Mouse (Mus musculus) WW6 (cell line): ENCODE measurements around the gene Cln5.
A peak's percentile ranks its signal among the peaks of the same experiment; 100 is the strongest.

Experiments
- DNase-seq: peaks from one replicate; pipeline ENCODE4 v3.0.0-alpha.2; 2013; ENCODE audit warnings: low read depth, low spot score

The Cln5 gene

DNA sequence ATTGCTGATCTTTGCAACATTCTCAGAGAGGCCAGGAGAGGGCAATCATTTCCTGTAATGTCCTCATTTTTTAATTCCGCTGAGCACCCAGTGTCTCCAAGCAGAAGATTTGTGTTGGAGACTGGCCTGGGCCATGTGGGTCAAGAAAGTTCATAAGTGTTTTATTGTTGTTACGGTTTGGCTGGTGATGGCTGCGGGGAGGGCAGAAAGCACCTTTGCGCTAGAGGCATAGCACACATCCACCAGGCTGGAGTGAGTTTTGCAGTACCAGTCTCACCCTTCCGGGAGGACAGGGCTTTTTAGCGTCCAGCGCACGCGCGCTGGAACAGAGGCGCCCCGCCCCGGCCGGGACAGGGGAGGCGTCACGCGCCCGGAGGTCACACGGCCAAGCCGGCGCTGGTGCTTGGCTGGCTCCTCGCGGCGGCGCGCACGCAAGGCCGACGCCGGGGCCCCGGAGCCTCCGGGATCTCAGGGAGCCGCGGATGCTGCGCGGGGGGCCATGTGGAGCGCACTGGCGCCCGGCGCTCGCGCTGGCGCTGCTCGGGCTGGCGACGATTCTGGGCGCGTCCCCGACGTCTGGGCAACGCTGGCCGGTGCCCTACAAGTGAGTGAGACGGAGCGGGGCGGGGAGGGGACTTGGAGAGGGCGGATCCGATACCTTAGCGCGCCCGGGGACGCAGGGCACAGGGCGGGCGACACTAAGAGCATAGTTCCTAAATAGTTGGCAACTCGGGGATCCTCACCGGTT lies at the start of gene Cln5:
Gene Cln5, plus strand, starts transcription at position 353 of the 748 bp plus-strand sequence.
- DNase-seq: peak; percentile 82

DNA sequence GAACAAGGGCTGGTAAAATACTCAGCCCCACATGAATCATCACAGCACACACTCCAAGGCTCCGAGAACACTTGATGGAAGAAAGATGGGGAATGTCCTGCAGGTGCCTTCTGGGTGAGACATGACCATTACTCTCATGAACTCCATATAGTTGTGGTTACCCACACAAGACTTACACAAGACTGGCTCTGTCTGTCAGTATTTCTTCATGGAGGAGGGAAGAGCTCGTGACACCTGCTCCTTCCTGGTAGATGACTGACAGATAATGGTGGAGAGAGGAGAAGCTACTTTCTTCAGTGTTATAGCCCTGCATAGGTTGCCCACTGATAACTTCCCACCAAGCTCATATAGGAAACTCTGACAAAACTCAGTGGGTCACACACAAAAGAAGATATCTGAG lies 40.8 kb upstream of the Cln5 start:
- no peak for DNase-seq

DNA sequence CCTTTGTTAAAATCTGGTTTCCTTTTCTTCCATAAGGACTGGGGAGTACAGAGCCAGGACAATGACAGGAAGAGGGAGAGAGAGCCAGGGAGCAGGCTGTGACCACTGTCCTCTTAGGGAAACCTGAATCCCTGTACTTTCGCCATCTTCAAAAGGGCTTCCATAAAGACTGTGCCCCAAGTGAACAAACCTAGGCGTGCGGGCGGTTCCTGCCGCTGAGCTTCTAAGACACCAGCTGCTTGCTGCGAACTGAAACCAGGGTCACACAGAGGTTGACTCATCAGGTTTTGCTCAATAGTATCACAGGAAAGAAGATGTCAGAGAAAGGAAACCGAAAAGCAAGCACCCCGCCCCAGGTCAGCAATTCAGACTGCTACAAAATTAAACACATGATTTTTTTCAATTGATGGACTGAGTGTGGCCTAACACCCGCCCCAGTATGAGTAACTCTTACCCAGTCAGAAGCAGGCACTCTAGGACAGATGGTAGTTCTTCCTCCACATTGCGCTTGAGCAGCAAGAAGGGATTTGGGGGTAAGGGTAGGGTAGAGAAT lies 36.7 kb upstream of the Cln5 start:
- no peak for DNase-seq

DNA sequence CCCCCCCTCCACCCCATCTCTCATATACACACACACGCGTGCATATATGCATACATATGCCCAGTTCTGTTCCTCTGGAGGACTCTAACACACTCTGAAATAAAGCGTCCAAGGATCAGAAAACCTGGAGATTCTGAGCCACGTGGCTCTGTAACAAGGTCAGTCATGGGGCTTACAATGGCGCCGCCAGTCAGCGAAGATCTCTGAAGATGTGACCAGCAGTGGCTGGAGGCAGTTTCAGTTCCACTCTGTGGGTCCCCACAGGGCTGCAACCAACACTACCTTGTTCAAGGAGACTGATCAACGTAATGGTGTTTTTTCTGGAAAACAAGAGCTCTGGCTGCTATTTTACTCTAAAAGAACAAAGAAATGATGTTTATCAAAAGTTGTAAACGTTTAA lies 35.9 kb upstream of the Cln5 start:
- no peak for DNase-seq

DNA sequence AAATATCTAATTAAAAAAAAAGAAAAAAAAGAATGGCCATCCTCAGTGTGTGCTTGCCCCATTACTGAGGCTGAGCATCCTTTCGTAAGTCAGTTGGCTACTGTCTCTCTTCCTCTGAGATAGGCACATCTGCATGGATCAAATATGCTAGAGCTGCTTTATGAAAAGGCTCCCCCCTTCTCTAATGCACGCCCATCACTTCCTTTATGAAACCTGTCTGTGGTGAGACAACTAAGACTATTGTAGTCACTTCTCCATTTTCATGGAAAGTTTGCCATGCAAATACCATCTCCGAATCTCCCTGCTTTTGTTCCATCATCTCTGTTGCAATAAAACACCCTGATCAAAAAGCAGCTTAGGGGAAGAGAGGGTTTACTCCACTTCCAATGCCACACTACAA lies 33.0 kb upstream of the Cln5 start:
- no peak for DNase-seq

DNA sequence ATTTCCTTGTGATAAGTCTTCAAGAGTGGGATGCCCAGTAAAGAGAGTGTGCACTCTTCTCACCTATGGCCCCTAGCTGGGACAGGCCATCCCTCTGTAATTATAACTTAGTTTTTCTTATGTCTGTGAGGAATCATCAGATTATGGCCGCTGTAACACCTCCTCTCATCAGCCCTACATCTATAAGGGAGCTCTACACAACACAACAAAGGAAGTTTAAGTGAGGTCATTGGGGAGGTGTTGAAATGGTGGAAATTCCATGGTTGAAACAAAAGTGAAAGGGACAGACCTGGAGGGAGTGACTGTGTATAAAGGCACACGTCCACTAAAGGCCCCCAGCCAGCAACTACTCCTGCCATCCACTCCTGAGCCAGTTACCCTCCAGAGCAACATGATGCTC lies 23.3 kb upstream of the Cln5 start, which contains the start of gene Acod1:
Gene Acod1, plus strand, starts transcription at position 301 of the 400 bp plus-strand sequence.
- no peak for DNase-seq

DNA sequence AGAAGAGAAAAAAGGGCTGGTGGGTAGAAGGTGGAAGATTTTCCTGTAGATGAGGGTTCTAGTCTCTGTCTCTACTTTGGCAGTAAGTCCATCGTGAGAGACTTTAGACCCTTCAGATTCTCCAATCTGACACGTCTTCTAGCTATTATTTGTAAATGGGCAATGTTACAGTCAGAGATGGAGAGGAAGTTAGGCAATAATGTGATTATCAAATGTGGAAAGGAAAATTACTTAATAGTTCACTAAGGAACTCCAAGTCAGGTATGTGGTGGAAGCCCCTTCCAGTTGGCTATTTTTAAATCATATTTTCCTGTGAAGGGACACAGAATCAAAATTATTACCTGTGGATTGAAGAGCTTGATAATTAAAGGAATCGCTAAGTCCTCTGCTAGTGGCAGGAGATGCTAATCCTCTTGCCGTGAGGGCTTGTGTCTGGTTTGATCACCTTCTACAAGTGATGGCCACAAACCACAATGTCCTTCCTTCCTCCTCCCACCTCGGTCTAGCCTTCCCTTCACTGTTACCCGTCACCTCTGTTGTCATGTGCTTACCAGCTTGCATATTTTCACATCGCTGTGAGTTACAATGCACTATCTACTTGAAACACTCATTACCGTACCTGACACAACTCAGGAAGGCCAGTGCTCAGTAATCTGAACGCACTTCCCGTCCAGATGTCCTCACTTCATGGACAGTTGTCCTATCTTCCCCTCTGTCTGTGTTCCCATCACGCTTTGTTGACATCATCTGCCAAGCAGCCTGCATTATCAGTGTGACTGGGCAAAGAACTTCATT lies 21.5 kb upstream of the Cln5 start:
- DNase-seq: no peak

DNA sequence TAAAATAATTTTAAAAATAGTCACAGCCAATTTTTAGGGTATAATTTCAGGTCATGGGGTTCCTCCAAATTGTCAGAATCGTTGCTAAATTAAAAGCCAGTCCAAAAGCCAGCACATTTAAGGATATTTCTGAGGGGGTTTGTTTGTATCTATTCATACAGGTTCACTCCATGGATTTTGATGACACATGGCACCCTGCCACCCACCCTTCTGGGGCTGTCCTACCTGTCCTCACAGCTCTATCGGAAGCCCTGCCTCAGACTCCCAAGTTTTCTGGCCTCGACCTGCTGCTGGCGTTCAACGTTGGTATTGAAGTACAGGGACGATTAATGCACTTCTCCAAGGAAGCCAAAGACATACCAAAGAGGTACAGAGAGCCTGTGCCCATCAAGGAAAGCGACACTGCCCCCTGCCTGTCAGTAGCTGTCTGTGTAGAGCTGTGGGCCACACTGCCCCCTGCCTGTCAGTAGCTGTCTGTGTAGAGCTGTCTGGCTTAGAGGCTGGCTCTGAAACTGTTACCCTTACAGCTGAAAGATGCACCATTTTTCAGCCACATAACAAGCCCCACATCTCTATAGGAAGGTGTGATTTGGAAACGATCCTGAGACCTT lies 18.8 kb upstream of the Cln5 start:
- DNase-seq: peak; percentile 57

DNA sequence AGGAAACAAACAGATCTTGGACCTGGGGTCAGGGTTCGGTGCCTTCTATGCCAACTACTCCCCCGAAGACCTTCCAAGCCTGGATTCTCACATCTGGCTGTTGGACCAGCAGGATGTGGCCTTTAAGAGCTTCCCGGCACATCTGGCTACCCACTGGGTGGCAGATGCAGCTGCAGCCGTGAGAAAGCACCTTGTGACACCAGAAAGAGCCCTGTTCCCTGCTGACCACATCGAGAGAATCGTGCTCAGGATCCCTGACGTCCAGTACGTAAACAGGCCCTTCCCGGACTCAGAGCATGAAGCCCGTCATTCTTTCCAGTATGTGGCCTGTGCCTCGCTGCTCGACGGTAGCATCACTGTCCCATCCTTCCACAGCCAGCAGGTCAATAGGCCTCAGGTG lies 15.3 kb upstream of the Cln5 start:
- DNase-seq: no peak

DNA sequence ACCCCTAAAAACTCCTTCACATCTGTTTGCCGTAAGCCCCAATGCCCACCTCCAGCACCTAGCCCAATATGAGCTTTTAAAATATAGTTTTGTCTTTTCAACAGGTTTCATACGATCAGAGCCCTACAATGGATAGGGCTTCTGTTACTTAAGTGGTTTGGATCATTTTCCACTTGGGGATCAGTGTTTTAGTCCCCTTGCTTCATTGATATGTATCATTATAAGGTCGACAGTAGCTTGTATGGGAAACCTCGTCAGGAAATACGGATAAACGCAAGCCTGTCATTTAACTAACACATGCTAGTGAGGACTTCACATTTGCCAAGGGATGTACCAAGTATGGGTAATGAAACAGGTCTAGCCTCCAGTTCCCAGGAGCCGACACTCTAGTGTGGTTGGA lies 13.4 kb upstream of the Cln5 start:
- DNase-seq: no peak

DNA sequence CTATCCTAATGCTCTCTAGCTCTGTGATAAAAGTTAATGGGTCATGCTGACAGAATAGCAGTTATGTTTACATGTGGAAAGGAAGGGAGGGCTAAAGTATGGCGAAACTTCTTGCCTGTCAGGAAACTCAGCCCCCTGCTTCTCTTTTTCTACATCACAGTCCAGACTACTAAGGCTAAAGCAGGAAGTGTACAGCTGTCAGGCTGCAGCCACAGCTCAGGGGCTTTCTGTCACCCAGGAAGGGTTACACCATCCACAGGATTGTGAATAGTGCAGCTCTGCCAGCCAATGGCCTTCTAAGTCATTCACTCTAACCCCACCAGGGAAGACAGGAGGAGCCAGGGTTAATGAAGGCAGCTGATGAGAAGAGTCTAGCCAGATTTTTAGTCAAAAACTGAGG lies 11.0 kb upstream of the Cln5 start:
- no peak for DNase-seq

DNA sequence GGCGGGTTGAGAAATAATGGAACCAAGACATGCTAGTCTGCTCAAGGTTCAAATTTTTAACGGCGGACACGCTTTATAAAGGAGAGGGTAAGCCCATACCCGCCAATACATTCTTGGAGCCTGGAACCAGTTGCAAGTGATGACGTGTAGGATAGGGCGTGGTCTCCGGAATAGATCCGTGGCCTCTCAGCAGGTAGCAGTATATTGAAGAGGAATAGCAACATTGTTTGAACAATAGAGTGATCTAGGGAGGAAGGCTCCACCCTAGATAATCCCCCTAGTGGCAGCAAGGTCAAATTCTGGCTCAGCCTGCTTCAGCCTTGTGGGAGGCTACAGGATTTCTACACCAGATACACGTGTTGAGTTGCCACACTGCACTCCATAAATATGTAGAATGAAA lies 10.5 kb upstream of the Cln5 start:
- DNase-seq: no peak

DNA sequence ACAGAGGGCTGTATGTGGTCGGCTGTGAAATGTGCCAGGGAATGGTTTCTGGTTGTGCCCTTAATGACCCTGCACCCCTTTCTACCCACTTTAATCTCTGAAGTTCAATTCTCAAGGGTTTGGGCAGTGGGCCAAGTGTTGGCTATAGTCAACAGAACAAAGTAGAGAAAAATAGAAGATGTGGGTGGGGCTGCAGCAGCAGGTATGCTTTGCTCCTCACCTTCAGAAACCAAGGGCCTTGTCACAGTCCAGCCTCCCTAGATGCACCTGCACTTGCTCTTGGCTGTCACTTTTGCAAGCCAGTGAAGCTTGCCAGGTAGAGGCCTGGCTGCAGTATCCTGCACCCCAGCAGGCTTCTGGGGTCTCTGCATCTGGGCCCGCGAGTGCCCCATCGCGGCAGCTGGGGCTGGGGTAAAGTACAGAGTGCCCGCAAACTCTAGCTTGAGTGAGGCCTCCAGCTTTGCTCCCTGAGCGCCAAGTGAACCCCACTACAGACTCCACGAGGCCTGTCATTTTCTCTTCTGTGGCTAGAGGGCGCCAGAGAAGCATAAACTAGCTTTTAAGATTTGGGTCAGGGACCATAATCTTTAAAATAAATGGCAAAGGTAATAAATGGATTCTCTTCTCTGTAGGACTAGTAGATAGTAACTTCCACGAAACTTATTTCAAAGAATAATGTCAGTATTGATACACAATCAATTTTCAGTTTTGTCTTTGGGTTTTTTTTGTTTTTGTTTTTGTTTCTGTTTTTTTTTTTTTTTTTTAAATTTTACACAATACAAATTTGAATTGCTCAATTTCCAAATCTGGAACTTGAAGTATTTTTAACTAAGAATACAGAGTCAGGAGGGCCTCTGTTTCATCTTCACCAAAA lies 4.5 kb upstream of the Cln5 start:
- no peak for DNase-seq

DNA sequence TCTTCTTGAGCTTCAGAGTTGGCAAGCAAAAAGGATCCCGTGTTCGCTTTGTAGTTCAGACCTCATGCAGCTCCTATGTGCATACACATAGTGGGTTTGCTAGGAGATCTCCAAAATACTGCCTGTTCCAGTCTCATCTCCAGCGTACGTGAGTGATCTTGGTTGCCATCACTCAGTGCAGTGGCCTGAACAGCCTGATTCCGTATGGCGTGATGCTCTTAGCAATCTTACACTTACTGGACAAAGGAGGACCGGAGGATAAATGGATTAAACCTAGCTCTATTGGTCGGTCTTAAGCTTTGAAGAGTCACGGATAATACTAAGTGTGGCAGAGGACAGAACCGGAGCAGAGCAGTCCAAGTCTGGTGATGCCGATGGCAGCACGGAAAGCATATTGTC lies 552 bp upstream of the Cln5 start:
- DNase-seq: no peak

DNA sequence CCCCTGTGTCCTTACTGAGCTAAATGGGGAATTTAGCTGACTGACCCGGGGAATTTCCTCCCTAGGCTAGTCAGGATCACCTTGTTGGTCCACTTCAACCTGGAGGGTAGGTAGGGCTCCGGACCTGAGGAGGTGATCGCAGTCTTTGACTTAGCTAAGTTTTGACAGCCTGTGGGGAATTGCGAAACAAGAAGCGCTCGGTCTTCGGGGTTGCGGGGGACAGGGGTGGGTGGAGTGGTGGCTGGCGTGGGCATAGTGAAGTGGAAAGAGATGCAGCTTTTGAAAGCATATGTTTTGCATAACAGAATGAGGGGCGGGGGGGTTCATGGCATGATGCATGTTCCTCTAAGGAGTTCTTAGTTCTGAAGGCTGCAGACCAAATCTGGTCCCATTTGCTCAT lies 774 bp downstream of the Cln5 start:
- DNase-seq: no peak

DNA sequence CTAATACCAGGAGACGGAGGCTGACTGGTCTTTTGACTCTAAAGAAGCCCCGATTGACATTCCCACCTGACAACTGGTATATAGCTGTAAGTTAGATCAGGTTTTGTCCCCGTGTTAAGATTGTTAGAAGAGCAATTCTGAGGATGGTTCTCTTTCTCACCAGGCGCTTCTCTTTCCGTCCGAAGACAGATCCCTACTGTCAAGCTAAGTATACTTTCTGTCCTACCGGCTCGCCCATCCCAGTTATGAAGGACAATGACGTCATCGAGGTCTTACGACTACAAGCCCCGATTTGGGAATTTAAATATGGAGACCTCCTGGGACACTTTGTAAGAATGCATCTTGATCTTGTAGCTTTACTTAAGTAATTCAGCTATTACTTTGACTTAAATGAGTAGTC lies 1.5 kb downstream of the Cln5 start:
- DNase-seq: no peak

DNA sequence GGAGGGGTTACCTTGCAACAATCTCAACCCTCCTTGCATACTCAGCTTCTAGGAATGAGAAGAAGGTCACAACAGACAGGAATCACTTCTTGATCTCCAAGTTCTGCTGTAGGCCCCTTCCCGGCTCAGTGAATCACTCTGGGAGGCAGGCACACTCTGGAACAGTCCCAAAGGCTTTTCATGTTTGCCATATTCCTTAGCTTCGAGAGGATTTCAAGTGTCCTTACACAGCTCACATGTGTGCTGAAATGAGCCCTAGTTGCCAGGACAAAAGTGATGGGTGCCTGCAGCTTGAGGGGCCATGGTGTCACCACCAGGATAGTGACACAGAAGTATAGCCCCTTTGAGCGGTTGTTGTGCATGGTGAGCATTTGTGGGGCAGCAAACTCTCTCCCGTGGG lies 2.7 kb downstream of the Cln5 start:
- no peak for DNase-seq

DNA sequence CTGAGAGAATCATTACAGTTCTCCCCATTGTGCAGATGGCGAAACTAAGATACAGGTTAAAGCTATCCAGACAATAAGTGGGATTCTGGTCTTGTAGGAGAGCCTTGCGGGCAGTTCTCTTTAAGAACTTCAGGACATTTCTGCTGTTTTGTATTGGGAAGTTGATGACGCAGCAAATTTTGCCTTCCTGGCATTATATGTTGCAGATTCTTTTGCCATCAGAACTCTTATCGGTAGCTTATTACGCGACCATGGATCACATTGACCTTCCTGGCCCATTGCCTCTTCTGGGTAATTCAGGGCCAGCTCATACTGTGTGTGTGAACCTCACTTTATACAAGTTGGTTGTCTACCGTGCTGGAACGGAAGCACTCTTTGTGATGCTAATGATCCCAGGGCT lies 3.8 kb downstream of the Cln5 start:
- no peak for DNase-seq

DNA sequence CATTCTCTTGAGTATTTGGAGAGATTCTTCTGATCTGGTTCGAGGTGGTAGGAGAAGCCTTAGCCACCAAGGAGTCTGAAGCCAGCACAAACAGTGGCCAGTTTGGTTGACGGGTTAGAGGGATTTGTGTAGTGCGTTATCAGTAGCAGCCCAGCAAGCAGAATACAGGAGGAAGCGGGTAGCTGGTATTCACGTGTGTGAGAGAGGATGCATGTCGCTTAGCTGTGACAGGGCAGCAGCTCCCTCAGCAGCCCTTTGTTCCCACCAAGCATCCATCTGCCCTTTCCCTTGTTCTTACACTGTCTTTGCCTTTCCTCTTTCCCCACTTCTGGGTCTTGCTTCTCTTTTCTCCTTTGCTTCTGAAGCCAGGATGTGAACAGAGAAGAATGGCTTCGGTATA lies 5.2 kb downstream of the Cln5 start:
- no peak for DNase-seq

DNA sequence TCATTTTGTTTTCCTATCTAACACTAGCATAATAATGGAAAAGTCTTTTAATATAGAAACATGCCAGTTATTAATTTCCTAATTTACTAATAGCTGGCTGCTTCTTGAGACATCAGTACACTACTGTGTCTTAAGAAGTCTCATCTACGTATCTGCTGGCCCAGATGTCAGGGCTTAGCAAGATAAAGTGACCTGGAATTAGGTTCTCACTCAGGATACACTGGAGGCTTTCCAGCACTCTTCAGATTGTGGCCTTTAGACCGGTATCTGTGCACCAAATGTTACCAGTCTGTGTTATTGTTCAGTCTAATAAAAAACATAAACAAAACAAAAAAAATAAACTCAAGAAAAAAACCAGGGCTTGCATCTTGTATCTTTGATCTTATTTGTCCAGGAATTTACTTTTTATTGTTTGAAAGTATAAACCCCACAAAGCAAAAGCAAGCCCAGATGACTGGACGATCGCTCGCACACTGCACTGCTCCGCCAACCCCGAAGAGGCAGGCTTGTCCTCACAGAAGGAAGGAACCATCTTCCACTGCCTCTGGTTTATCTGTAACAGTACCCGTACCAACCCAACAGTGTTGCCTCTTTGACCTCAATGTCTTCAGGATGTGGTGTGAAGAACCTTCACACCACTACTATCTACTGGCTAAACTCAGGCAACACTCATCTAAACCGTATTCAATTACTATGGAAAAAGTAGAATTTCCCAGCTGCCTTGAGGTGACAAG lies 7.4 kb downstream of the Cln5 start:
- no peak for DNase-seq
